Mouse (Mus musculus) layer of hippocampus, adult 9-11 months (tissue): Measurements from ENCODE around the gene Atm.

ENCODE experiments used
- DNase-seq: peaks from one replicate; pipeline ENCODE4 v3.0.0; 2022

Atm gene

DNA sequence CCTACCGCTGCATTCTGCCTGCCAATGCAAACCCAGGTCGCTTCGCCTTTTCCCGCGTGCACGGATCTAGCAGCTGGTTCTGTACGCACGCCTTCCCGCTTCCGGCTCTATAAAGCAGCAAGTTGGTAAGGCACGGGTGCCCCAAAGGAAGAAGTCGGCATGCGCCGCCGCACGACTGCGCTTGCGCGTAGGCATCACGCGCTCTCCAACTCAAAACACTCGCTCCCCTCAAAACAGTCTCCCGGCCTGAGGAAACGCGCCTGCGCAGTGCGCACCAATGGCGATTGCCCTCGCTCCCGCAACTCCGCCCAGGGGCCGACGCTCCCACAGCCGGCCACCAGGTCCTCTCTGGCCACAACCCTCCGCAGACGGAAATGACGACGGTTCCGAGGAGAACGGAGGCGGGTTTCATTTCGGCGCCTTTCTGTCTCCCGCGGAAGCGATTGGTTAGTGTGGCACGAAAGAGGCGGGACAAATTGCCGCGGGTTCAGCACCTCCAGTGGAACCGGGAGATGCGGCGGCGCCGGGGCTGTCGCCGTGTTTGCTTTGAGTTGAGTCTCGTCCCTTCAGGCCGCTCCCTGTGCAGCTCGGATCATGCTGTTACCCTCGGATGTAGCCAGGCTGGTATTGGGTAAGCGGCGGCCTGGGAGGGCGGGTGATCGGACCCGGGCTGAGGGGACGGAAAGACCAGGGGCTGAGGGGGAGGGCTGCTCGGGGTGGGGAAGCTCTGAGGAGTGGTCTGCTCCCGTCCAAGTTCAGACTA, at the start of gene Atm, which contains the start of gene Npat:
TSS of gene Atm (minus strand) at position 183 of the 763 bp plus-strand sequence.
TSS of gene Npat (plus strand) at position 490 of the 763 bp plus-strand sequence.
- peak; percentile 100 for DNase-seq

DNA sequence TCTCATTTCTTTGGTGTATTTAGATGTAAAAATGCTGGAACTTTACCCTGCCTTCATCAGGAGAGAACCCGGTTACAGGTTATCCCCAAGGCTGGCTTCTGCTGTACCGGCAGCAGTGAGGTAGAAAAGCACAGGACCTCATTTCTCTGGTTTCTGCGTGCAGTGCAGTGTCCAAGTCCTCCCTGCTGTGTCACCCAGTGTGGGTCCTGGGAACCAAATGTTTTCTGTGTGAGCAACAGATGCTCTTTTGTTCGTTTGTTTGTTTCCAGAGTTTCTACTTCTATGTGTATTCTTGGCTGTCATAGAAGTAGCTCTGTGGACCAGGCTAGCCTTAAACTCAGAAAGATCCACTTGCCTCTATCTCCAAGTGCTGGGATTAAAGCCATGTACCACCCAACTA, 45.3 kb upstream of the Atm start:
- DNase-seq: no peak

DNA sequence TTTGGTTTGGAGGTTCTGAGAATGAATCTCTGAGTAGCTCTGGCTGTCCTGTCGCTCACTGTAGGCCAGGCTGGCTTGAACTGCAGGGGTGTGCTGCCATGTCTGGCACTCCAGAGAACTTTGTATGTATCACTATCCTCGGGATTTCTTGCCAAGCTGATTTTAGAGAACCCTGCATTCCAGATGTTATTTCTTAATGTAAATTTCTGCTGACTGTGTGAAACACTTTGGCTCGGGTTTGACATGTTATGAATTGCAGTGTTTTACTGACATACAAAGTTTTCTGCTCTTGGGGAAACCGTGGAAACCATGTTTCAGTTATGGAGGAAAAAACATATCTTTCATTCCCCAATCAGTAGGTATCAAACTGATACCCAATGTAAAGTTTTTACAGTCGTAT, 39.2 kb upstream of the Atm start:
- no peak for DNase-seq

DNA sequence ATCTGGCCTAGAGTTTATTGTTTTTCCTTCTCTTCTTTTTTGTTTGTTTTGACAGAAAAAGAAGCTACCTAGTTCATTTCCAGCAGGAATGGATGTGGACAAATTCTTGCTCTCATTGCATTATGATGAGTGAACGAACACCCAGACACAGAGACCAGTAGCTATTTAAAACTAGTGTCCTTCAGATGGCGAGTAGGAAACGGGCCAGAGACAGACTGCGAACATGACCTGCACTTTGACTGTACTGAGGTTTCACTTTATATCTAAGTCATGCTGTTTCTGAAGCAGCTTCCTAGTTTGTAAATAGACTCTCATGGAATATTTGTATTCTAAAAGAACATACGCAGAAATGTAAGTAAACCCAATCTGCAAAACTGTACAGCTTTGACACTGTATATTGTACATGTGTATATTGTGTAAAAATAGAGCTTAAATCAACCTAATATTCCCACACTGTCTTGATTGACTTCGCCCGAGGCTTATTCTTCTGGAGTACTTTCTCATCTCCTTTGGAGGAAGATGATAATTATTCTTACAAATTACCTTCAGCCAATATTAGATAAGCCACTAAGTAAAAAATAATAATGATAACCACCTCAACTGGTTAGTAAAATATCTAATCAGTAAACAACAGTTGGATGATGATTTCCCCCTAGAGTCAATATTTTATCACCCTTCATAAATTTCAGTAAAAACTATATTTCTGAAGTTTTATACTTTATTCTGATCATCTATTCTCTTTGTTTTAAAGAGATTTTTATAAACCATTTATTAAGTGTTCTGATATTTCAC, 36.2 kb upstream of the Atm start:
- no peak for DNase-seq

DNA sequence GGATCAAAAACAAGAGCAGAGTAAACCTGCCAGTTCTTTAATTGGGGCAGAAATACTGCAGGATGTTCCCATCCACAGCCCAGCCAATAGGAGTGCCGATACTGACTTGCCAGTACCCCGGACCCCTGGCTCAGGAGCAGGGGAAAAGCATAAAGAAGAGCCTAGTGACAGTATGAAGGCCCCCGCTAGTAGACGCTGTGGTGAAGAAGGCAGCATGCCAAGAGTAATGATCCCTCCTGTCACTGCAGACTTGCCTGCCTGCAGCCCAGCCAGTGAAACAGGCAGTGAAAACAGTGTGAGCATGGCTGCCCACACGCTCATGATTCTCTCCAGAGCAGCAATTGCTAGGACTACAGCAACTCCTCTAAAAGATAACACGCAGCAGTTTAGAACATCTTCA, 34.1 kb upstream of the Atm start:
- peak; percentile 24 for DNase-seq

DNA sequence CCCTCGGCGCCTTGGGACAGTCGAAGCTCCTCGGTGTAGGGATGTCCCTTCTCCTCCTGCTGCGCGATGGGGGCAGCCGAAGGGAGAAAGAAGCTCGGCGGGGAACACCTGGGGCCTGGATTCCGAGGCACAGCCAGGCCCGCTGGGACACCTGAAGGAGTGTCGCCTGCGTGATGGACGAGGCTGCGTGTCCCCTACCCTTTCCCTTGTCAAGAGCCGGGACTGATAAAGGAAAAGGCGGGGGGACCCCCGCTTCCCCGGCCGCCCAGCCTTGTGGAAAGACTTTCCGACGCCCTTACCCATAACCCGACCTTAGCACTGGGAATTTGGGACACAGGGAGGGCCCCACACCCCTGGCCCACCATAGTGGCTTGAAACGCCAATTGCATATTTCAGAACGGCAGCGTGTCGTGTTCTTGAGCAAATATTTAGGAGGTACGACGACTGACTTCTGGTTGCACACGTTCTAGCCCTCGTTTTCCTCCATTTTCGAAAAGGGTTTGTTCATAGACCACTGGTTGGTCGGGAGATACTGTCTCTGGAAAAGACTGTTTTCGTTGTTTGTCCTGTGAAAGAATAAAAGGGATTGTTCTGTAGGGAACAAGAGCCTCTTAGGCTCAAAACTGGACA, 911 bp upstream of the Atm start:
- DNase-seq: peak; percentile 14

DNA sequence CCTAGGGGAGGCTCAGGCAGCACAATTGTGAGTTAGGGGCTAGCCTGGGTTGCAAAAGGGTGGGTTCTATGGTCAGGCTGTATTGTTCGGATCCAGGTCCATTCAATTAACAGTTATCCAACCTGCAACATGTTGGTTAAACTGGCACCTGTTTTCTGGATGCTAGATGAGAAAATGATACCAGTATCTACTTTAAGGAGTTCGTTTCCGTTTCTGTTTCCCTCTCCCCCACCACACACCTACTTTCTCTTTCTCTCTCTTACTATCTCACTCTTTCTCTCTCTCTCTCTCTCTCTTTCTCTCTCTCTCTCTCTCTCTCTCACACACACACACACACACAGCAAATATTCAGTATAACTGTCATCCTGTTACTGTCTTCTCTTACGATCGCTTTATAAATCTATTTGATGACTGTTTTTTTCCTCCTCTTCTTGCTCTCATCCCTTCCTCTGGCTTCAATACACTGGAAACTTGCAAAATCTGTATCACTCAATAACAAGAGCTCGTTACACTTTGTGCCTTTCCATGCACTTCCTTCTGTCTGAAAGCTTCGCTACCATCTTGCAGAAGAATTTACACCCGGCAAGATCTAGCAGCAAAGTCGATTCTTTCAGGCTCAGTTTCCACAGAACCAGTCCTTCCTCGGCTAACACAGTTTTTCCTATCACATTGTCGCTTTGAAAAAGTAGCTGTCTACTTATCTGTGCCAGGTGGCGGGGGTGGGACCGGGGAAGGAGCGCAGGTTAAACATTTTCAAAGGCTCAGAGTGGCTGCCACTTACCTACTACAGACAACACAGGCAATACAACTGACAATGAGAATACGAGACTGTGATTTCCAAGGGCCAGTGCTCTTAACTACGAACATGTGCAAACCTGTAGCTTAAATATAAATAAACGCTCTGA, 872 bp downstream of the Atm start:
- DNase-seq: no peak

DNA sequence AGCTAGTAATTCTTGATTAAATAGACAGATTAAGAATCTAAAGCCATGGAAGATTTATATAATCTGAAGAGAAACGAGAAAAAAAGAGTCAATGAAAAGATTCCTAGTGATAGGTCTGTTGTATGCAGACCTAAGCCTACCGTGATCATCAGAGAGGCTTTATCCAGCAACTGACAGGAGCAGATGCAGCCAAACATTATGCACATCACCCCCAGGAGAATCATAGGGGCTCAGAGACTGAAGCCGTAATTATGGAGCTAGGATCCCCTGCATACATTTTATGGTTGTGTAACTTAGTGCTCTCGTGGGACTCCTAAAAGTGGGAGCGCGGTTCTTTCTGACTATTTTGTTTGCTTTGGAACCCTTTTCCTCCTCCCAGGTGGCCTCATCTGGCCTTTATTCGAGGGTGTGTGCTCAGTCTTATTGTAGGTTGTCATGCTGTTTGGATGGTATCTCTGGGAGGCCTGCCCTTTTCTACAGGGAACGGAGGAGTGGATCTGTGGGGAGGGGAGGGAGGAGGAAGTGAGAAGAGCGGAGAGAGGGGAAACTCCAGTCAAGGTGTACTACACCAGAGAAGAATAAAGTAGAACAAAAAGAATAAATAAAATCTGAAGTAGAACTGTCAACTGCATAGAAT, 19.0 kb downstream of the Atm start:
- no peak for DNase-seq

DNA sequence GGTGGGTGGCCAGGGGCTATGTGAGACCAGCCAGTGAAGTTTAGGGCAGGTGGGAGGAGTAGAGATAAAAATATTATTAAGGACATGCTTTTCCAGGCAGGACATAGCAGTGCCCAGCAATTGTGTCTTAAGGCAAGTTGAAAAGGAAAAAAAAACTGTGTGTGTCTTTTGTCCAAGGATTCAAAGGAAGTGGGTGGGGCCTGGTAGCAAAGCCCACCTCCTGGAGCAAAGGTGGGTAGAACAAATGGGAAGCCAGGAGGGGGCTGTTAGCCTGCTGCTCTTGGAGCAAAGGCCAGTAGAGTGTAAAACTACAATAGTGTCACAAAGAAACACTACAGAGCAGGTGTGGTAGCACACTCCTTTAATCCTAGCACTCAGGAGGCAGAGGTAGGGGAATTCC, 22.4 kb downstream of the Atm start:
- no peak for DNase-seq

DNA sequence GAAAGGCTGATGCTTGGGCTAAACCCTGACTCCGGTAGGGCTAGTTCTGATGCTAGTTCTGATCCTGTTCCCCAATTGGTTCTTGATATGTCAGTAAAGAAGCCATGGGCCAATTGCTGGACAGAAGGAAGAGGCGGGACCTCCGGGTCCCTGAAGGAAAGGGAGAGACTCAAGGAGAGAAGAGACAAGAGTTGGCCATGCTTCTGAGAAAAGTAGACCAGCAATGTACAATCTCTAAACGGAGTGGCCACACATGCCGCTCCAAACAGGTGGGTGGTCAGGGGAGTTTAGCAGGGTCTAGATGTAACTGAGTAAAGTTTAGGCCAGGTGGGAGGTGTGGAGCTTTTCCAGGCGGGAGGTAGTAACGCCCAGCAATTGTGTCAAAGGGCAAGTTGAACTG, 28.5 kb downstream of the Atm start:
- no peak for DNase-seq

DNA sequence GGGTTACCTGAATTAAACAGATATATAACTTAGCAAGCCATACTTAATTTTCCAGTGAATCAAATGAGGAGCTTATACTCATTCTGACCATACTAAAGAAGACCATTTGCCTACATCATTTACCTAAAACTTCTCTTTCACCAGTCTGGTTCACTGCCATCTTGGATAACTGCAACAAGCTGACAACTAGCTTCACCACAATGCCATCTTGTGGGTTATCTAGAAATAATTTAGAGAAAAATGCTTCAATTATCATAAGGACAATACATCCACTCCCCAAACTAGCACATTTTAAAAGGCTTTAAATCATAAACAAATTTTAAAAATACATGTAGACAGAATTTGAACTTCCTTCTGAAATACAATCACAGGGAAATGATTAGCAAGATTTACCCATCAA, 50.7 kb downstream of the Atm start:
- no peak for DNase-seq

DNA sequence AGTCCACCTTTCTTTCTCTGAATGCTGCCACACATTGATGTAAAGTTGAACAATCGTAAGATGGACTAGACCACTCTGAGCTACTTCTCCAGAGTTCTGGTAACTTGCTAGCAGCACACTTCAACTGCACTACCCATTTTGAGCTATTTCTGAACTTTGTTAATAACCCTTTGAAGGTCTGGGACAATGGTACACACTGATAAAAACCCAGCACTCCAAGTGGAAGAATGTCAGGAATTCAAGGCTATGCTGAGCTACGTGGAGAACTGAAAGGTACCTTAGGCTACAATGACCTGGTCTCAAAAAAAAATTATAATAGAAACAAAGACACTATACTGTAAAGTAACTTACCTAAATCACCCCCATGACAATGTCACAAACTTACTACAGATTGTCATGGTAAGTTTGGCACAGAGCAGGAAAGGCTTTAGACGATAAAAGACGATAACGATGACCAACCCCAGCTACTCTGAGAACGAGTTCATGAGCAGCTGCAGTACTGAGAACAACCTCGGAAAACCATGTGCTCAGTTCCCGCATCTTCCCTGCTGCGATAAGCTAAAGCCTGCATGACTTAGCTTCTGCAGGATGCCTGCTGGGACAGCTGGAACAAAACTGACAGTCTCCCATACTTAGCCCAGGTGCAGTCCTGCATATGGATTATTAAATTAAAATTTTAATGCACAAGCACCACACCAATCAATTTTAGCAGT, 63.6 kb downstream of the Atm start:
- DNase-seq: no peak

DNA sequence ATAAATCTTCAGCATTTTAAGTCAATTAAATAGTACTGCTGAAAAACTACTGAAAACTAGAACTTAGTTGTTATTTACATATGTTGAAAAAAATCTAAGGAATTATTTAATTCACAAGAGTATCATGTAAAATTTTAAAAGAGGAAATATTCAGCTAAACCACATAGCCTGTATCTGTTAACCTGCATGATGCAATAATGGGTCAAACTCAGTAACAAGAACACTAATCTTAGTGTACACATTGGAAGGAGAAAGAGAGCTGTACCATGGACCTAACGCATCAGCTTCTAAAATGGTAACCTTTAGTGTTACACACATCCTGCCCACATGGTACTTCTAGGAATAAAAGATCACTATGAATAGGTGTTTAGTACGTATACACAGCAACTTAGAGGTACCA, 84.5 kb downstream of the Atm start:
- DNase-seq: no peak

DNA sequence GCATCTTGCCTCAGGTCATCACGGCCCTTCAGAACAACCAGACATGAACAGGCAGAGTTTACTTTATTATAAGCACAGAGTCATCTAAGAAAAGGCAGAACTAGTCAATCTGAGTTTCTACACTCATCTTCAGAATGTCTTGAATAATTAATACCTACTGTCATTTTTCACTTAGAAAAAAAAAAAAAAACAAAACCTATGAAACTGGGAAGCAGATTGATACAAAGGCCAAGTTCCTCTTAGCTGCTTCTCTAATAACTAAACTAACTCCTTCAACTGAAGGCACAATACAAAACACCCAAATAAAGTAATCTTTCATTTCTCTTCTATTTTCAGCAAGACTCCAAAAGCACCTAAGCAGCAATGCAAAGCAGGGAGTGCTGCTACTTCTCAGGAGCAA, 85.9 kb downstream of the Atm start:
- DNase-seq: no peak

DNA sequence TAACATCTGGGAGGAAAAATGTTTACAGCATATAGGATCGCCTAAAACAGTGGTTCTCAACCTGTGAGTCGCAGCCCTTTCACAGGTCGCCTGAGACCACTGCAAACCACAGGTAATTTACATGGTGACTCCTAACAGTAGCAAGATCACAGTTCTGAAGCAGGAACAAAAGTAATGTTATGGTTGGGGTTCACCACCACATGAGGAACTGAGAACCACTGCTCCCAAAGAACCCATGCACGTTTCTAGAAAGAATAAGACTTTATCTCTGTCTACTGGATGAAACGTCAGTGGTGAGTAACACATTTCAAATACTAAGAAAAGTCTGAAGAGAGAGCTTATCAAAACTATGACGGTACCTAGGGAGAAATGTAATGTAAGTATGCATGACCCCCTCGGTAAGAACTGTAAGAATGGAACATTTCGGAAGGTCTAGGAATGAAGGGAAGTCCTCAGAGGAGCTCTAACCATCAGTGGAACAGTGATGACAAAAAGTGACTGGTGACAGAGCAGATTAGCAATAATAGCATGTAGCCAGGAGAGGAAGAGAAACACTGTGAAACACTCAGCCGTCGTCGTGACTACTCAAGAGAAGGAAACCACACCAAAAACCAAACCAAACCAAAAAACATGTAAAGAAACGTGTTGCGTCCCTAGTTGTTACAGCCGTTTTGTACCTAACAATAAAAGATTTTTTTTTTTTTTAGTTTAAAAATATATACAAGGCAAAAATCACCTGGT, 100.5 kb downstream of the Atm start:
- DNase-seq: no peak

DNA sequence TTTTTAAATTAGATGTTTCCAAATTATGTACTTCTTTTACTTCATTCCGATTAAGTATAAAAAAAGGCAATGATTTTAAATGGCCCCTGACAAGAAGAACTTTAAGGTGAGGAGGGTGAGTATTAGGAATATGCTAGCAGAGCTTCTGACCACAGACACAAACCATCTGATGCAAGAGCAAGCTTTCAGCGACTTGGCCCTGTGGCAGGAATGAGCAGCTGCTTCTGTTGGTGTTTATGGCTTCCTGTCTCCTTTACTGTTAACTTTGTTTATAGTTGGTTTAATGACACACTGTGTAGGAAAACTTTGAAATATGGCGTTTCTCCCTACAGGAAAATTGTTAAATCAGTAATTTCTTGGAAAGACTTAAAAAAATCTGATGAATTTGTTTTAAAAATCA, 108.9 kb downstream of the Atm start:
- DNase-seq: no peak

DNA sequence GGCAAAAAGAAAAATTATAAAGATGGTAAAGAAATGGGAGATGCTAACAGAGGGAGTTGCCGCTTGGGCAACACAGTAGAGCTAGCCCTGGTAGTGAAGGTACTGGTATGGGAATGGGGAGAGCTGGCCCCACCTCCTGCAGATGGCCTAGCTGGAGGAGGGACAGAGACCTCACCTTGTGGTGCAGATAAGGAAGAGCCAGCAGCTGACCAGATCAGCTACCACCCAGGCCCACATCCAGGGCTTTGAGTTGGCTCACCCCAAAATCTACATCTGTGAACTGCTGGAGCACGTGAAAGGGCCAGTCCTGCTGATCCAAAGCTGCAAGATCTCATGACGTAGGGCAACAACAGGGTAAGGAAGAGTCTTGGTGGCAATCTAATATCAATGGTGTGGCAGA, 109.8 kb downstream of the Atm start:
- no peak for DNase-seq

DNA sequence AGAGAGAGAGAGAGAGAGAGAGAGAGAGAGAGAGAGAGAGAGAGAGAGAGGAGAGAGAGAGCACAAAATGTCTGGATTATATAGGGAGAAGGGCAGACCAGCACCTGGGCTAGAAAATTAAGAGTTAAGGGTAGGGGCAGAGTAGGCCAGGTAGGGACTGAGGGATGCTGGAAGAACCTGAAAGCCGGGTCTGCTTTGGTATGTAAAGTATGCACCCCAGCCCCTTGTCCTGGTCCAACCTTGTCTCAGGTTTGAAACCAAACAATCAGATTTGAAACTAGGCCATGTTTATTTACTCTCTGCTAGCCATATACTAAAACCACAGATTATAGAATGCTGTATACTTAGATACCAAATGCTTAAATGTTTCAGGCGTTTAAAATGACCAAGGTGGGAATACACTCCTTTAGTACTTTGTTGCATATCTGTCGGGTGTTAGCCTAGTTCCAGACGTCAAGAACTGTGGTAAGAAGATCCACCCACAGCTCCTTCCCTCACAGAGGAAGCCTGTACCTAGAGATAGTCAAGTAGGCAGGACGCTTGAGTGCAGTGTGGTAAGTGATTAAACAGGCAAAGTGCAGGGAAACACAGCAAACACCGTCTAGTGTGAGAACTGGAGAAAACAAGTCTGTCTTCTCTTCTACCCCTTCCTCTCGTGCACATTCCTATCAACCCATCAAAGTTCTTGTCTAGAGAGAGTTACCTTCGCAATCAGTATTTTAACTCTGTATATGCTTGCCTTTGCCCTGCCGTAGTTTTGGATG, 114.2 kb downstream of the Atm start:
- no peak for DNase-seq

DNA sequence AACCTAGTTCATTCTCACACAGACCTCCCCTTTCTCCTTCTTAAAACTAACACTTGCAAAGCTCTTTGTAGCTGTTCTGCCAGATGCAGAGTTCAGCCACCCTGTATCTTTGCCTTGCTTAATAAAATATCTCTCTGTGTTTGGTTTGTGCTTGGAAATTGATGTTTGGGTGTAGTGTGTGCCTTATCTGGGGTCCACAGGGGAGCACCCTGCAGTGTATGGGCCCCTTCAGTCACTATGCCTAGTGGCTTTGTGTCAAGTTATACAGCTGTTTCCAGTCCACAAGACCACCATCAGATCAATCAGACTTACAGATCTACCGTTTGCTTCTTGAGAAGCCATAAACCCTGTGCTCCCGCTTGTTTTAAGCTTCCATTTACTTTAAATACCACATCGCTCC, 127.1 kb downstream of the Atm start:
- no peak for DNase-seq

DNA sequence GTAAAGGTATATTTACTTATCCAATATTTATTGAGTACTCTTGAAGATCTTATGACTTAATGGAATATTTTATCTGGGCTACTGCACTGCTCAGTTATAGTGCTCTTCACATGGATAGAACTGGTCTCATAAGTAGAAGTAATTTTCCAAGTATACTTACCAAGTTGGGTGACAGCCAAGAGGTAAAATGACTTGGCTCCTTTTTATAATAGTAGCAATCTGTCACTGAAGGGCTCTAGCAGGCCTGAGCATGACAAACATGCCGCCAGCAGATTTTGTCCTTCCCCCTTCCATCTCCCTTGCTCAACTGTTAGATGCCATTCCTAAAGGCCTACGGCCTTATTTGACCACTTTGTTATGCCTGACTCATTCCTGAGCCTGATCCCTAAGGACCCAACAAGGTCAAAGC, 127.6 kb downstream of the Atm start:
- DNase-seq: no peak
